Mouse (Mus musculus) midbrain, embryonic 11.5 days (tissue): ENCODE results near the gene Dnaja4. TPM values are rescaled to one million over a fixed set of nuclear protein-coding genes. Genes with fewer than 3 reads are reported as not detected.
"Not testable (repeated sequence)": the region's sequence is repeated elsewhere in the genome, so short reads cannot be mapped to it uniquely, and the experiment has no call there.

Experiments used
- ATAC-seq: fragments of 200-750 bp; cut with Nextera tagmentation; 2 replicates; pipeline ENCODE4 v1.8.0; 2017; ENCODE audit warnings: moderate TSS enrichment, moderate library complexity; ENCODE audit not compliant: low FRiP score
- DNase-seq: peaks from one replicate; pipeline ENCODE4 v3.0.0; 2015; ENCODE audit warnings: low spot score; ENCODE audit errors: missing footprints
- H3K27ac ChIP-seq: fragments of 300-500 bp; sonication (generic); 2 replicates; pipeline ENCODE4 v1.5.1; 2014; ENCODE audit warnings: low read depth, low read length
- H3K27me3 ChIP-seq: fragments of 300-500 bp; sonication (generic); 2 replicates; pipeline ENCODE4 v1.6.1; 2014; ENCODE audit warnings: mild to moderate bottlenecking, low read length, moderate library complexity, mixed read lengths; ENCODE audit not compliant: control insufficient read depth, insufficient read depth
- H3K36me3 ChIP-seq: fragments of 300-500 bp; sonication (generic); 2 replicates; pipeline ENCODE4 v1.6.1; 2014; ENCODE audit warnings: mild to moderate bottlenecking, low read length, moderate library complexity, mixed read lengths; ENCODE audit not compliant: control insufficient read depth, insufficient read depth
- H3K4me1 ChIP-seq: fragments of 300-500 bp; sonication (generic); 2 replicates; pipeline ENCODE4 v1.6.1; 2014; ENCODE audit warnings: low read length; ENCODE audit not compliant: control insufficient read depth, insufficient read depth
- H3K4me2 ChIP-seq: fragments of 300-500 bp; sonication (generic); 2 replicates; pipeline ENCODE4 v1.6.1; 2014; ENCODE audit warnings: mild to moderate bottlenecking, moderate library complexity
- H3K4me3 ChIP-seq: fragments of 300-500 bp; sonication (generic); 2 replicates; pipeline ENCODE4 v1.5.1; 2014; ENCODE audit warnings: low read depth, low read length
- H3K9ac ChIP-seq: fragments of 300-500 bp; sonication (generic); 2 replicates; pipeline ENCODE4 v1.6.1; 2014; ENCODE audit warnings: low read length
- H3K9me3 ChIP-seq: fragments of 300-500 bp; sonication (generic); 2 replicates; pipeline ENCODE4 v1.6.1; 2016; ENCODE audit warnings: low read length; ENCODE audit not compliant: control insufficient read depth
- WGBS: fragments of 180-500 bp; shearing (Covaris S2); extraction: QIAGEN DNeasy Blood & Tissue Kit; methylation state at CpG from one replicate; pipeline ENCODE4 v1.1.7; 2014; 5-methylcytosine and 5-hydroxymethylcytosine counted together
- polyA plus RNA-seq: library from polyadenylated mRNA; unstranded; fragments of >200 nt; fragmentation: Nextera tagmentation; extraction: Ambion mirVana; gene quantifications from 2 replicates; pipeline ENCODE4 v1.2.1, GENCODE M21; 2014

Gene Dnaja4
- polyA plus RNA-seq, 1 experiment from 2014 or later = 4.0 TPM

DNA sequence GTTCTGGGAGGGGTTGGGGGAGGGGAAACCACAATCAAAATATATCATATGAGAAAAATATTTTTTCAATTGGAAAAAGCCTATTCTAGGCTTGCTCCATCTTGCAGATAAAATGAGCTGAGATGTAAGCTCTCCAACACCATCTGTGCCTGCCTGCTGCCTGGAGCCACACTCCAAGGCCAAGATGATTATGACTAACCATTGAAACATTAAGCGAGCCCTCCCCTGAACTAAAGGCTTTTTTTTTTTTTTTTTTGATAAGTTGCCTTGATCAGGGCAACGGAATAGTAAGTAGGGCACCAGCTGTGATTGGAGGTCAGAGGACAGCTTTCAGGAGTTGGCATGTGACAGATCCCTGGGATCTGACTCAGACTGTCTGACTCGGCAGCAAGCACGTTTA is 30.2 kb upstream of the Dnaja4 start:
- Histone ChIP-seq H3K36me3 (no peaks in the 10 kb centered on the region), H3K4me2 (no peak overlapping the region), H3K27ac (no peak overlapping the region), H3K9ac (no peak overlapping the region), H3K27me3 (no peaks in the 10 kb centered on the region), H3K4me3 (no peak overlapping the region), H3K9me3 (no peaks in the 10 kb centered on the region), H3K4me1 (no peaks in the 10 kb centered on the region)
- peak; percentile 33 for DNase-seq
- 64% methylated on average over 4 of the region's 4 CpGs for WGBS
- ATAC-seq = no peak

GRCm38 (mm10) chr9:54671962-54672361 is 26.7 kb upstream of the Dnaja4 start:
- H3K4me3 ChIP-seq = no peak overlapping the region
- no peaks in the 10 kb centered on the region for H3K9me3 ChIP-seq
- H3K9ac ChIP-seq = no peak overlapping the region
- no peak overlapping the region for H3K27ac ChIP-seq
- 87% methylated on average over 3 of the region's 3 CpGs for WGBS
- H3K4me2 ChIP-seq = no peak overlapping the region
- no peaks in the 10 kb centered on the region for H3K36me3 ChIP-seq
- H3K27me3 ChIP-seq = no peaks in the 10 kb centered on the region
- no peak for ATAC-seq
- DNase-seq = peak; percentile 21
- no peaks in the 10 kb centered on the region for H3K4me1 ChIP-seq

- ATAC-seq (no peak), DNase-seq (peak; percentile 26)
- no peak overlapping the region for H3K27ac ChIP-seq
- no peaks in the 10 kb centered on the region for H3K27me3 ChIP-seq
- no peaks in the 10 kb centered on the region for H3K36me3 ChIP-seq
- H3K9me3 ChIP-seq = no peaks in the 10 kb centered on the region
- no peaks in the 10 kb centered on the region for H3K4me1 ChIP-seq
- no peak overlapping the region for H3K4me2 ChIP-seq
- WGBS = 88% methylated on average over 13 of the region's 13 CpGs
- H3K4me3 ChIP-seq = no peak overlapping the region
- no peak overlapping the region for H3K9ac ChIP-seq
These were observed 24.8 kb upstream of the Dnaja4 start for GRCm38 (mm10) chr9:54673887-54674286.

DNA sequence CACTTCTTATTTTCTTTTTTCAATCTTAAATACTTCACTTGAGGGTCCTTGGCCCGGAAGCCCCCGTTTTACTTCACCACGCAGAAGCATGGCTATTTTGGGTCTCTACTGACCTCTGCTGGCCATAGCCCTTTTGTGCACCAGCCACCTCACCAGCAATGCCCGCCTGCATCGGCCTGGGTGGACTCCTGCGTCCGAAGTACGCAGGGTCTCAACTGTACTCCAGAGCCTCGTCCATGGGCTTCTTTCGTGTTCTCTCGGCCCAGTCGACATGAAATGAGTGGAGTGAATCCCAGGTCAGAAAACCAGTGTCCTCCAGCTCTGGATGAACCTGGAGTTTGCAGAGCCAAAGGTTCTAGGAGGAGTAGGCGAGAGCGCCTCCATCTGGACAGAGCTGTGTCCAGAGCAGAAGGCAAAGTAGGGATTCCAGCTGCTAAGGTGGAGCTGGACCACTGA is 22.1 kb upstream of the Dnaja4 start:
- under 1% methylated on average over 14 of the region's 14 CpGs for whole genome bisulfite sequencing
- peak; percentile 83 for ATAC-seq

DNA sequence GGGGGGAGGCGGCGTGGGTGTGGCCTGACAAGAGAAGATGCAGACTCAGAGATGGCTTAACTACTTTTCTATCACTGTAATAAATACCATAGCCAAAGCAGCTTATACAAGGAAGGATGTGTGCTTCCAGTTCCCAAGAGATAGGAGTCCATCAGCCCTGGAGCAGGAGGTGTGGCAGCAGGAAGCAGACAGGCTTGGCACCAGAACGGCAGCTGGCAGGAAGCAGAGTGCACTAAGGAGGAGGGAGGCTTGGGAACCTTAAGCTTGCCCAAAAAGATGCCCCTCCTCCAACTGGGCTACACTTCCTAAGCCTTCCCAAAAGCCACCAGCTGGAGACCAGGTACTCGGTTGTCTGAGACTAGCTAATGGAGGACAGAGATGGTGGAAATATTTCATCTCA is 15.8 kb upstream of the Dnaja4 start:
- no peaks in the 10 kb centered on the region for H3K4me1 ChIP-seq
- H3K36me3 ChIP-seq = no peaks in the 10 kb centered on the region
- no peak overlapping the region for H3K27ac ChIP-seq
- no peaks in the 10 kb centered on the region for H3K27me3 ChIP-seq
- H3K4me3 ChIP-seq = no peak overlapping the region
- H3K4me2 ChIP-seq = no peak overlapping the region
- ATAC-seq (no peak), DNase-seq (no peak)
- no peaks in the 10 kb centered on the region for H3K9me3 ChIP-seq
- 77% methylated on average over 3 of the region's 4 CpGs for WGBS
- H3K9ac ChIP-seq = no peak overlapping the region

More for the DNA sequence above, 22.1 kb upstream of the Dnaja4 start:
- peak overlapping the region; percentile 46 for H3K4me2 ChIP-seq
- peak; percentile 99 for DNase-seq
- H3K4me3 ChIP-seq = peak overlapping the region; percentile 30
- H3K36me3 ChIP-seq = no peaks in the 10 kb centered on the region
- no peaks in the 10 kb centered on the region for H3K27me3 ChIP-seq
- no peaks in the 10 kb centered on the region for H3K4me1 ChIP-seq
- H3K27ac ChIP-seq = no peak overlapping the region
- H3K9me3 ChIP-seq = no peaks in the 10 kb centered on the region
- peak overlapping the region; percentile 53; the same call in 1 of the 2 replicates for H3K9ac ChIP-seq

DNA sequence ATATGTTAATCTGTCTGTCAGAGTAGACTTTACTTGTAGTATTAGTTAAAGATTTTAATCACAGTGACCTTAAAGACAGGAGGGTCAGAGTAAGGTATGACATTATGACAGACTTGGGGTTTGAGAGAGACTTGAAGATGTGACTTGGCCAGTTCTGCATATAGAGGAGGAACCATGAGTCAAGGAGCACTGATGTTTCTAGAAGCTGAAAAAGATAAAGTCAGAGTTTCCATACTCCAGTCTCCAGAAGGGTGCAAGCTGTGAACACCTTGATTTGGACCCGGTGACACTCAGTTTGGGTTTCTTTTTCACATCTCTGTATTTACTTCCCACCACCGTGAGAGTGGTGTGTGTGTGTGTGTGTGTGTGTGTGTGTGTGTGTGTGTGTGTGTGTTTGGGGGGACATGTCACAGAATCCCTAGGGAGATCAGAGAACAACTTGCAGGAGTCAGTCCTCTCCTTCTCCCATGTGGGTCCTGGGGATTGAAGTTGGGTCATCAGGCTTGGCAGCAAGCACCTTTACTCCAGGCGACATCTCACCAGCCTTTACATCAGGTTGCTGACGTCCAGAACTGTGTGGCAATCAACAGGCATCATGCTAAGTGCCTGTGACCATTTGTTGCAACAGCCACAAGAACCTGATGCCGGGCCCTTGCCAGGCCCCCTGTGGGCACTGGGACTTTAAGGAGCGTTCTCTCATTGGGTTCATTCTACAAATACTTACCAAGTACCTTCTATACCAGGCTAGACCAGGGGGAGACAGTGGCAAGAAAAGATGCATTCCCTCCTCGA is 14.7 kb upstream of the Dnaja4 start:
- Histone ChIP-seq H3K36me3 (no peaks in the 10 kb centered on the region), H3K27me3 (no peaks in the 10 kb centered on the region), H3K9me3 (no peaks in the 10 kb centered on the region), H3K27ac (no peak overlapping the region), H3K4me1 (no peaks in the 10 kb centered on the region), H3K4me3 (no peak overlapping the region), H3K4me2 (no peak overlapping the region), H3K9ac (no peak overlapping the region)
- no peak for DNase-seq
- WGBS = 72% methylated on average over 7 of the region's 7 CpGs
- no peak for ATAC-seq

DNA sequence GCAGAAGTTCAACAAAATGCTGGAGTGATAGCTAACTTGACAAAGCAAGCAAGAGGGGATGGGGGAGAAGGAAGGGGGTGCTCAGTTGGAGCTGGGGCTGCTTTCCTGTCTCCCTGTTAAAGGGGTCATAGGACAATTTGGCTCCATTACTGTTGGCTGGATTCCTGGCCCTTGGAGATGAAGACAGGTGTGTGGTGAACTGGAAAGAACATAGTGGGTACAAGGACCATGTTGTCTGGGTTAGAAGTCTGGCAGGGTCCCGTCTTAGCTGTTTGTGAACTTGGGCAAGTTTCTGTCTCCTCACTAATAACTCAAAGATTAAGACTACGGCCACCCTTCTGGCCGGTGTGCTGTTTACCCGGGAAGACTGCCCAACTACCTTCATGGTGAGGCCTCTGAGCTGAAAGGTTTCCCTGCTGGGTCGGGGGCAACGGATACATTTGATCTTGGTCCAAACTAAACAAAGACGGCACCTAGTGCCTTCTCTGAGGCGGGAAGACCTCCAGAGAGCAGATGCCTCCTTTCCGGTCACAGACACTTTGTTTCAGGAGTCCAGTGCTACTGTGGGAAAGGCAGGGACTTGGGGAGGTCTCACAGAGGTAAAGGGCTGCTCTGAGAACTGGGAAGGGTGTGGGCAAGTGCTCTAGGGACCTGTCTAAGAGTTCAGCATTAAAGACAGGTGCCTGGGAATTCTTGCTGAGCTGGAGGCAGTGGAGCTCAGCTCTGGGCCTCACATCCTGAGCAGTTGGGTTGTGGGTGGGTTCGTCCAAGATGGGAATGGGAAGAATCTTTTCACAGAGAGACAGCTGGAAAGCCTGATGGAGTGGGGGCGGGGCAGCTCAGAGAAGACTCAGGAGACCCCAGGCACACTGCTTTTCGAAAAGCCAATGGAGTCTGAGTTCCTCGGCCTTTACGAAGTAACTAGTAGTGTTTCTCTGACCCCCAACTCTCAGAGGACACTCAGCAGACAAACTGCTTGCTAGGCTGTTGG is 11.1 kb upstream of the Dnaja4 start:
- Histone ChIP-seq H3K4me1 (no peaks in the 10 kb centered on the region), H3K9me3 (no peaks in the 10 kb centered on the region), H3K9ac (no peak overlapping the region), H3K4me2 (no peak overlapping the region), H3K36me3 (no peaks in the 10 kb centered on the region), H3K27ac (no peak overlapping the region), H3K27me3 (peaks cover 4% of the 10 kb centered on the region; the same call in 1 of the 2 replicates), H3K4me3 (no peak overlapping the region)
- WGBS = 67% methylated on average over 14 of the region's 14 CpGs
- ATAC-seq = no peak
- DNase-seq = peak; percentile 76

GRCm38 (mm10) chr9:54689446-54689845 is 9.2 kb upstream of the Dnaja4 start:
- peak; percentile 80 for DNase-seq
- ATAC-seq = no peak
- Histone ChIP-seq H3K4me1 (no peaks in the 10 kb centered on the region), H3K36me3 (no peaks in the 10 kb centered on the region), H3K27me3 (peaks cover 4% of the 10 kb centered on the region; the same call in 1 of the 2 replicates), H3K27ac (no peak overlapping the region), H3K4me2 (no peak overlapping the region), H3K9ac (no peak overlapping the region), H3K4me3 (no peak overlapping the region), H3K9me3 (no peaks in the 10 kb centered on the region)
- 81% methylated on average over 8 of the region's 8 CpGs for WGBS

GRCm38 (mm10) chr9:54690697-54691096 is 8.0 kb upstream of the Dnaja4 start:
- not testable (repeated sequence) for H3K4me2 ChIP-seq, H3K27me3 ChIP-seq, H3K27ac ChIP-seq, H3K36me3 ChIP-seq, ATAC-seq, H3K9me3 ChIP-seq, H3K4me3 ChIP-seq, H3K4me1 ChIP-seq, H3K9ac ChIP-seq
- 81% methylated on average over 2 of the region's 2 CpGs for WGBS
- peak; percentile 19 for DNase-seq
